Mouse (Mus musculus) E14TG2a.4 (cell line): ENCODE measurements at regions not wholly inside any gene's neighbourhood (a gene's known extent, or its start where the extent isn't known, plus 50 kb on each side); places are given as distances from the start of the nearest gene placed in this dataset.

ENCODE experiments used
- CTCF ChIP-seq: conservative IDR thresholded peaks from 2 replicates; pipeline ENCODE4 v1.5.1; 2014; ENCODE audit warnings: low read length
- NANOG ChIP-seq: IDR thresholded peaks from 2 replicates; pipeline ENCODE4 v1.6.1; 2014; ENCODE audit warnings: borderline replicate concordance, low read length, mixed read lengths
- POU5F1 ChIP-seq: IDR thresholded peaks from 2 replicates; pipeline ENCODE4 v1.6.1; 2014; ENCODE audit warnings: low read length, borderline replicate concordance

DNA sequence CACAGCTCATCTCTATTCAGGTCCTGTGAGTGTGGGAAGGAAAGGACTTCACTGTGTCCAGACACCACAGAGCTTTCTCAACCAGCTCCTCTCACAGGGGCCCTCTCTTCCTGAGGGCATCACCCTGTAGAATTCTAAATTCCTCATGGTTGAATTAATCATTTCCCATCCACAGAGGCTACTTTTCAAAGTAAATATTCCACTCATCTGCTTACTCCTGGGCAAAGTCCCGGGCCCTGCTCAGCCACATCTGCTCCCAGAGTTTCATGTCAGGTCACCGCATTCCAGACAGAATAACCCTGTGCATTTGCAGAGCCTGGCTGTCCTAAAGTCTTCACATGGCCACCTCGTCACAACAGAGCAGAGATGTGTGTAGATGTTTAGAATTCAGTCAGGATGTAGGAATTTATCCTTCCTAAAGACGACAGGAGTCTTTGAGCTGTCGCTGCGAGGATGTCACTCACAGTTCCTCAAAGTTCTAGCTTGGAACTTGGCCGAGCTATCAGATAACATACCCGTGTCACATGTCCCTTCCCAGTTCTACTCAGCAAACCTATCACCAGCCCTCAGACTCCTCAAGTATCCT lies 159.8 kb upstream of the Gmds start:
- TF ChIP-seq CTCF (no peak), NANOG (no peak), POU5F1 (no peak)
